Mouse (Mus musculus): Measurements from ENCODE around the gene Vcl.

Vcl gene

DNA sequence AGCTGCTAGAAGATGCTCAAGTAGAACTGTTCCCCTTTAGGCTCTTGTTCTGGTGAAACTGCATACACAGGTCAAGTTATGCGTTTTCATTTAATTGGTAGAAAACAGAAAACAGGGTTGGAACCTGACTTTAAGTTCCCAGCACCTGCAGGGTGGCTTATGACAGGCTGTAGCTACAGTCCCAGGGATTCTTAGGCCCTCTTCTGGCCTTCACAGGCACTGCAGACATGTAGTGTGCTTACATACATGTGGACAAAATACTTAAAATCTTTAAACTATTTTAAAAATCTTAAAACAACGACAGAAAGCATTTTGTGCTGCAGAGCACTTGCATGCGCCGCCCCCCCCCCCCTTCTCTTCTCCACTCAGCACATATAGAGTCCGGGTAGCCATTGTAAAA, 140.4 kb downstream of the Vcl start:
- no peak for DNase-seq

- DNase-seq = no peak
Measured at GRCm38 (mm10) chr14:21073981-21074380, 144.8 kb downstream of the Vcl start.

- no peak for DNase-seq
Measured at GRCm38 (mm10) chr14:21074398-21075320, 145.5 kb downstream of the Vcl start.

DNA sequence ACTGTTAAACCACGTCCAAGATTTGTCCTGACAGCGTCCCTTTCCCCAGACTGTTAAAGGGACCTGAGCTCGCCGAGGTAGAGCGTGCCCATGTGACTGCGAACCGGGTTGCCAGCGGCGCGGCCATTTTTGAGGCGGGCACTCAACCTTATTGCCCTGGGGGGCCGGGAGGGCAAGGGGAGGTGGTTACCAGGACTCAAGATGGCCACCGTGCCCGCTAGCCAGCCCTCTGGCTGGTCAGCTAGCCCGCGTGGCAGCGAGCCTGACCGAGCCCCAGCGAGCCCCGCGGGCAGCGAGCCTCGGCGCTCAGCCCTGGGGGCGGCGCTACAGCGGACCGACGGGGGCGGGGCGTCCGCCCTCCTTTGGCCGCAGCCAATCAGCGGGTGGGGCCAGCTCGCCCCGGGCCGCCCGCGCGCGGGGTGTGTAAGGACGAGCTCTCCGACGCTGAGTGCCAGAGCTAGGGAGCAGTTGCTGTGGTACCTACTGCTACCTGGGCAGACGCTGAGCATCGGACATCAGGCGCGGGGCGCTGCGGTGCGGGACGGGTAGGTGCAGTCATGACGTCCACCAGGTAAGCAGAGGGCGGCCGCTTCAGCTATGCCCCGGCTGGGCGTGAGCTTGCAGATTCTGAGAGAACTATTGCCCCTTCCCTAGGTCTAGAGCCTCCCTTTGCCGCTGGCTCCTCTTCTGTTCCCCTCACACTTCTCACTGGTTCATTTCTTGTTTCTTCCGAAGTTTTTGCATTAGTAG, 146.7 kb downstream of the Vcl start:
- DNase-seq = peak; percentile 96 to 97

- peak in 1 of 2 experiments; percentile 37 for DNase-seq
Measured at GRCm38 (mm10) chr14:21076501-21077194, 147.4 kb downstream of the Vcl start.

DNA sequence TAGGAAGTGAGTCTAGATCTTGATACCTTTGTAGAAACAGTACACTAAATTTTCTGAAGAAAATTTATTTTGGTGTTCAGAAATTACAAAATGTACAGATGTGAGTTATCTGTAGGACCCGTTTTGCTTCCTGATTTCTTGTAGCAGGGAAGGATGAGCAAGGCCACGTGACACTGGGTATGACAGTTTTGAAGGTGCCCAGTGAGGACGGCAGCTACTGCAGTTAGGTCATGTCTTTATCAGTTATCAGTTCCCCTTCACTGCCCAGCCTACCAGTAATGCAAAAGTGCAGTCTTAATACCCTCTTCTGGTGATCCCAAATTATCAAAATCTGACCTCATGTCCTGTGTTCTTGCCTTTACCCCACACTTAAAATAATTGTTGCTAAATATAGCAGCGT, 148.7 kb downstream of the Vcl start:
- DNase-seq = no peak

GRCm38 (mm10) chr14:21078511-21078910, 149.3 kb downstream of the Vcl start:
- DNase-seq = no peak

- DNase-seq = no peak
Measured at GRCm38 (mm10) chr14:21082823-21083222, 153.6 kb downstream of the Vcl start.
